Mouse (Mus musculus): ENCODE measurements around the gene Proser2. TPM values are rescaled to one million over a fixed set of nuclear protein-coding genes. Genes with fewer than 3 reads are reported as not detected.

The Proser2 gene
- polyA plus RNA-seq, 1 experiment from 2014 or later, result 6.2 TPM

GRCm38 (mm10) chr2:6142915-6143654 lies 13.1 kb upstream of the Proser2 start:
- 75% methylated on average over 16 of the region's 16 CpGs for WGBS
- Histone ChIP-seq H3K4me2 (replicated peaks) (no peak overlapping the region), H3K27ac (no peak overlapping the region), H3K27me3 (ENCODE audit: control insufficient read depth, insufficient read depth, low read length) (no peaks in the 10 kb centered on the region), H3K4me3 (replicated peaks; ENCODE audit: low read length) (no peak overlapping the region), H3K4me1 (replicated peaks; ENCODE audit: control insufficient read depth, insufficient read depth, low read length) (no peaks in the 10 kb centered on the region), H3K9ac (no peak overlapping the region), H3K9me3 (ENCODE audit: control insufficient read depth, low read length) (no peaks in the 10 kb centered on the region), H3K36me3 (replicated peaks; ENCODE audit: control insufficient read depth, insufficient read depth) (no peaks in the 10 kb centered on the region)
- DNase-seq (ENCODE audit: low spot score) (no peak), ATAC-seq (ENCODE audit: low FRiP score) (no peak)

GRCm38 (mm10) chr2:6140572-6141161 lies 10.7 kb upstream of the Proser2 start:
- ATAC-seq (ENCODE audit: low FRiP score), result no peak
- WGBS, result 85% methylated on average over 9 of the region's 9 CpGs
- no peaks in the 10 kb centered on the region for H3K9me3 ChIP-seq (ENCODE audit: control insufficient read depth, low read length)
- H3K9ac ChIP-seq, result no peak overlapping the region
- H3K4me3 ChIP-seq (replicated peaks; ENCODE audit: low read length), result no peak overlapping the region
- H3K4me1 ChIP-seq (replicated peaks; ENCODE audit: control insufficient read depth, insufficient read depth, low read length), result no peaks in the 10 kb centered on the region
- no peak for DNase-seq (ENCODE audit: low spot score)
- no peak overlapping the region for H3K27ac ChIP-seq
- no peak overlapping the region for H3K4me2 ChIP-seq (replicated peaks)
- H3K27me3 ChIP-seq (ENCODE audit: control insufficient read depth, insufficient read depth, low read length), result no peaks in the 10 kb centered on the region
- no peaks in the 10 kb centered on the region for H3K36me3 ChIP-seq (replicated peaks; ENCODE audit: control insufficient read depth, insufficient read depth)

DNA sequence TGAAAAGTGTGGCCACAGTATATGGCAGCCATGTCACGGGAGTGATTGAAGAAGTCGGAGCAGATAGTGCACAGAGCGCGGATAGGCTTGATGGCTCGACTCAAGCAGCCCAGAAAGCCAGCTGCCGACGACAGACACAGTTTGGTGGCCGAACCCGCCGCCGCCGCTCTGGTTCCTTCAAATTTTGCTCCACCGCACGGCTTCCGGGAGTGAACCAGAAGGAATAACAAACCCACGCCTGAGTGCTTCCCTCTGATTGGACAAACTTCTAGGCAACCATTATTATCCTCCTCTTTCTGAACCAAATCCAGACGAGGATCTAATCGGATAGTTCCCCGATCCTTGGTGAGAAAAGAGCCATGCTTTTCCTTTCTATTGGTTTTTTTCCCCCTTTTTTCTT lies 3.9 kb upstream of the Proser2 start:
- Histone ChIP-seq H3K36me3 (replicated peaks; ENCODE audit: control insufficient read depth, insufficient read depth) (no peaks in the 10 kb centered on the region), H3K27ac (no peak overlapping the region), H3K9me3 (ENCODE audit: control insufficient read depth, low read length) (no peaks in the 10 kb centered on the region), H3K27me3 (ENCODE audit: control insufficient read depth, insufficient read depth, low read length) (peaks cover 17% of the 10 kb centered on the region; the same call in 1 of the 2 replicates), H3K4me2 (replicated peaks) (no peak overlapping the region), H3K9ac (no peak overlapping the region), H3K4me1 (replicated peaks; ENCODE audit: control insufficient read depth, insufficient read depth, low read length) (peaks cover 4% of the 10 kb centered on the region), H3K4me3 (replicated peaks; ENCODE audit: low read length) (no peak overlapping the region)
- no peak for ATAC-seq (ENCODE audit: low FRiP score)
- 94% methylated on average over 19 of the region's 19 CpGs for WGBS
- no peak for DNase-seq (ENCODE audit: low spot score)

DNA sequence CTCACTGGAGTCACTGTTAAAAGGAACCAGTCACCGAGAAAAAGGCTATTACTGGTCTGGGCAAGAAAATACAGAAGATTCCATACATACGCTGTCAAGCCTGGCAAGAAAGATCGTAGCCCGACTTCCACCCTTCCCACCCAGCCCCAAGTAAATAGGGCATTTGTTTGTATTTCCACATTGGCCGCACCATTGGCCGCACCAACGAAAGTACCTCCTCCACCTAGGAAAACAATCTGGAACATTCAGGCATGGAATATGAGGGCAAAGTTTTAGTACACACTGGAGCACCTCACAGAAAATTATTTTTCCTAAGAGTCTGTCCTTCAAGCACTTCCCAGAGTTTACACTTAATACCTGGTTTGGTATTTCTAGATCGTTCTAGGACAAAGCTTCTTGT lies 1.1 kb downstream of the Proser2 start:
- H3K9me3 ChIP-seq (ENCODE audit: control insufficient read depth, low read length), result no peaks in the 10 kb centered on the region
- H3K4me1 ChIP-seq (replicated peaks; ENCODE audit: control insufficient read depth, insufficient read depth, low read length), result peaks cover 4% of the 10 kb centered on the region
- WGBS, result 53% methylated on average over 8 of the region's 8 CpGs
- H3K9ac ChIP-seq, result no peak overlapping the region
- DNase-seq (ENCODE audit: low spot score), result no peak
- peak overlapping the region; percentile 95 for H3K4me2 ChIP-seq (replicated peaks)
- no peaks in the 10 kb centered on the region for H3K36me3 ChIP-seq (replicated peaks; ENCODE audit: control insufficient read depth, insufficient read depth)
- peak overlapping the region; percentile 83 for H3K4me3 ChIP-seq (replicated peaks; ENCODE audit: low read length)
- ATAC-seq (ENCODE audit: low FRiP score), result no peak
- peaks cover 30% of the 10 kb centered on the region; the same call in 1 of the 2 replicates for H3K27me3 ChIP-seq (ENCODE audit: control insufficient read depth, insufficient read depth, low read length)
- no peak overlapping the region for H3K27ac ChIP-seq

DNA sequence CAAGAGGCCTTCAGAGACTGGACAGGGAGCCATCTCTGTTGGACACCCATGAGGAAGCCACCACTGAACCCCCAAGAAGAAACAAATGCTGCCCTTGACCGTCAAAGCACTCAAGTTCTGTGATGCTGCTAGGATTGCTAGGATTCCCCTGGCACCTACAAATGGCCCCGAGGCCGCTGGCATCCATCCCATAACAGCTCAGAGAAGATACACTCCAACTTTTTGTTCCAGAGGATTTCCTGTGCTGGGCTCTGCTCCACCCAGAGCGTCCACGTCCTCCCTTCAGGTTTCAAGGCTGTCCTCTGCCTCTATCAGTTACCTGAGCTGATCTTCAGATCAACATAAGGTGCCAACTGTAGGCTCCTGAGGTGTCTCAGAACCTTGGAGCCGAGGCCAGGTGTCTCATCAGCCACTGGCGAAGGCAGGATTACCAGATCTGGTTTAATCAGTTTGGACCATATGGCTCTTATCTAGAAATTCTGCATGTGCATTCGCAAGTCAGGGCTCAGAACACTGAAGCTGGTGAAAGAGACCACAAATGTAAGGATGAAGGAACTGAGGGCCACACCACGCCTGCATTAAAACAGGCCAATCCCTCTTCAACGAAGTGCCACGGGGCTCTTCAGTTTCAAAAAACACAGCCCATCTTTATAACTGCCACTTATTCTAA lies 1.7 kb downstream of the Proser2 start:
- no peak for DNase-seq (ENCODE audit: low spot score)
- no peak overlapping the region for H3K4me3 ChIP-seq (replicated peaks; ENCODE audit: low read length)
- H3K9ac ChIP-seq, result no peak overlapping the region
- H3K36me3 ChIP-seq (replicated peaks; ENCODE audit: control insufficient read depth, insufficient read depth), result no peaks in the 10 kb centered on the region
- peaks cover 4% of the 10 kb centered on the region for H3K4me1 ChIP-seq (replicated peaks; ENCODE audit: control insufficient read depth, insufficient read depth, low read length)
- H3K9me3 ChIP-seq (ENCODE audit: control insufficient read depth, low read length), result no peaks in the 10 kb centered on the region
- 87% methylated on average over 11 of the region's 11 CpGs for WGBS
- ATAC-seq (ENCODE audit: low FRiP score), result no peak
- H3K4me2 ChIP-seq (replicated peaks), result no peak overlapping the region
- peaks cover 30% of the 10 kb centered on the region; the same call in 1 of the 2 replicates for H3K27me3 ChIP-seq (ENCODE audit: control insufficient read depth, insufficient read depth, low read length)
- no peak overlapping the region for H3K27ac ChIP-seq

DNA sequence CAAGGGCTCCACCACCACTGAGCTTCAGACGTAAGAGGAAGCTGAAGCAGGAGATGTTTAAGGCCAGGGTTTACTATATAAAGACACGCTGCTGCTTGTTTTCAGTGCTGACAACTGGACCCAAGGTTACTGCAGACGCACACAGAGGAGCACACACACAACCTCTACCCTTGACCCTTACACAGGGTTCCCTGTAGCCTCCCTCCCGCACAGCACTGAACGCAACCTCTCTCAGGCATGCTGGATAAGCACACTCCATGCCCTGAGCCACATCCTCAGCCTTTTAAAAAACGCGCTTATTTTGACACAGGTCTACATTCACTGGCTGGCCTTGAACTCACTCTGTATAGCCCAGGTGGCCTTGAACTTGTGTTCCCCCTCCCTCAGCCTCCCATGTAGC lies 7.0 kb downstream of the Proser2 start:
- WGBS, result 87% methylated on average over 7 of the region's 7 CpGs
- Histone ChIP-seq H3K36me3 (replicated peaks; ENCODE audit: control insufficient read depth, insufficient read depth) (no peaks in the 10 kb centered on the region), H3K9me3 (ENCODE audit: control insufficient read depth, low read length) (no peaks in the 10 kb centered on the region), H3K27me3 (ENCODE audit: control insufficient read depth, insufficient read depth, low read length) (peaks cover 5% of the 10 kb centered on the region; the same call in 1 of the 2 replicates), H3K4me2 (replicated peaks) (no peak overlapping the region), H3K27ac (no peak overlapping the region), H3K4me3 (replicated peaks; ENCODE audit: low read length) (no peak overlapping the region), H3K4me1 (replicated peaks; ENCODE audit: control insufficient read depth, insufficient read depth, low read length) (no peaks in the 10 kb centered on the region), H3K9ac (no peak overlapping the region)
- ATAC-seq (ENCODE audit: low FRiP score) (no peak), DNase-seq (ENCODE audit: low spot score) (no peak)

- 73% methylated on average over 2 of the region's 2 CpGs for WGBS
- Histone ChIP-seq H3K9ac (no peak overlapping the region), H3K36me3 (replicated peaks; ENCODE audit: control insufficient read depth, insufficient read depth) (no peaks in the 10 kb centered on the region), H3K4me2 (replicated peaks) (no peak overlapping the region), H3K4me1 (replicated peaks; ENCODE audit: control insufficient read depth, insufficient read depth, low read length) (no peaks in the 10 kb centered on the region), H3K9me3 (ENCODE audit: control insufficient read depth, low read length) (no peaks in the 10 kb centered on the region), H3K27me3 (ENCODE audit: control insufficient read depth, insufficient read depth, low read length) (no peaks in the 10 kb centered on the region), H3K4me3 (replicated peaks; ENCODE audit: low read length) (no peak overlapping the region), H3K27ac (no peak overlapping the region)
- ATAC-seq (ENCODE audit: low FRiP score) (no peak), DNase-seq (ENCODE audit: low spot score) (no peak)
These were observed 8.9 kb downstream of the Proser2 start for GRCm38 (mm10) chr2:6121091-6121490.

- H3K9ac ChIP-seq, result no peak overlapping the region
- no peak overlapping the region for H3K4me3 ChIP-seq (replicated peaks; ENCODE audit: low read length)
- no peaks in the 10 kb centered on the region for H3K4me1 ChIP-seq (replicated peaks; ENCODE audit: control insufficient read depth, insufficient read depth, low read length)
- no peak overlapping the region for H3K27ac ChIP-seq
- H3K27me3 ChIP-seq (ENCODE audit: control insufficient read depth, insufficient read depth, low read length), result no peaks in the 10 kb centered on the region
- H3K4me2 ChIP-seq (replicated peaks), result no peak overlapping the region
- H3K9me3 ChIP-seq (ENCODE audit: control insufficient read depth, low read length), result no peaks in the 10 kb centered on the region
- WGBS, result 82% methylated on average over 10 of the region's 10 CpGs
- DNase-seq (ENCODE audit: low spot score) (no peak), ATAC-seq (ENCODE audit: low FRiP score) (no peak)
- H3K36me3 ChIP-seq (replicated peaks; ENCODE audit: control insufficient read depth, insufficient read depth), result no peaks in the 10 kb centered on the region
These were observed 11.8 kb downstream of the Proser2 start for GRCm38 (mm10) chr2:6118246-6118645.

GRCm38 (mm10) chr2:6113792-6114191 lies 16.2 kb downstream of the Proser2 start:
- H3K4me2 ChIP-seq (replicated peaks), result no peak overlapping the region
- no peak for DNase-seq (ENCODE audit: low spot score)

More at GRCm38 (mm10) chr2:6113792-6114191, 16.2 kb downstream of the Proser2 start:
- ATAC-seq (ENCODE audit: low FRiP score), result no peak
- Histone ChIP-seq H3K4me1 (replicated peaks; ENCODE audit: control insufficient read depth, insufficient read depth, low read length) (no peaks in the 10 kb centered on the region), H3K9me3 (ENCODE audit: control insufficient read depth, low read length) (no peaks in the 10 kb centered on the region), H3K36me3 (replicated peaks; ENCODE audit: control insufficient read depth, insufficient read depth) (no peaks in the 10 kb centered on the region), H3K4me3 (replicated peaks; ENCODE audit: low read length) (no peak overlapping the region), H3K27me3 (ENCODE audit: control insufficient read depth, insufficient read depth, low read length) (no peaks in the 10 kb centered on the region), H3K27ac (no peak overlapping the region), H3K9ac (no peak overlapping the region)
- WGBS, result 75% methylated on average over 12 of the region's 12 CpGs

All from hindbrain, embryonic 14.5 days (tissue).